Mouse (Mus musculus): ENCODE data around the gene Kif3a.

- no peak for TF ChIP-seq CTCF (IDR thresholded peaks at IDR 0.05; ENCODE audit: control insufficient read depth, insufficient read depth, low read length)
- no peak for TF ChIP-seq POLR2A (IDR thresholded peaks at IDR 0.05; ENCODE audit: borderline replicate concordance, control insufficient read depth, low read depth, low read length)
Observed at GRCm38 (mm10) chr11:53632122-53632733, 65.0 kb downstream of the Kif3a start.

Measured in bone marrow, adult 2 months (tissue).